Mouse (Mus musculus) urinary bladder, adult 2 months (tissue): ENCODE data around the gene Atp6v1e2. TPM values are rescaled to one million over a fixed set of nuclear protein-coding genes. Genes with fewer than 3 reads are reported as not detected.

ENCODE experiments used
- polyA plus RNA-seq: library from polyadenylated mRNA; depleted of rRNA; stranded (reverse); fragments of >200 nt; gene quantifications from 2 replicates; pipeline ENCODE4 v1.2.3, GENCODE M21; 2012; rRNA removed

The Atp6v1e2 gene
- polyA plus RNA-seq, 1 experiment: not detected

Other genes with a start within 250 kb of the Atp6v1e2 start
- gene Epas1, start 194.2 kb downstream of the Atp6v1e2 start, polyA plus RNA-seq: 21.4 and 43.2 TPM in 2 replicates
- not detected in 2 replicates for gene Tmem247, start 30.5 kb downstream of the Atp6v1e2 start, polyA plus RNA-seq
- gene Rhoq, start 15.2 kb upstream of the Atp6v1e2 start, polyA plus RNA-seq: 43.4 and 52.5 TPM in 2 replicates
- 25.2 and 36.2 TPM in 2 replicates for gene Pigf, start 77.5 kb upstream of the Atp6v1e2 start, polyA plus RNA-seq
- 63.6 and 68.5 TPM in 2 replicates for gene Cript, start 77.7 kb upstream of the Atp6v1e2 start, polyA plus RNA-seq
- gene Socs5, start 159.8 kb upstream of the Atp6v1e2 start, polyA plus RNA-seq: 20.3 and 26.2 TPM in 2 replicates